Mouse (Mus musculus) 3134 (cell line): ENCODE measurements at regions not wholly inside any gene's neighbourhood (a gene's known extent, or its start where the extent isn't known, plus 50 kb on each side); places are given as distances from the start of the nearest gene placed in this dataset.

ENCODE experiments used
- DNase-seq: peaks from one replicate; pipeline ENCODE4 v3.0.0-alpha.2; 2011; ENCODE audit warnings: low spot score; ENCODE audit not compliant: insufficient read length; ENCODE audit errors: extremely low read depth

DNA sequence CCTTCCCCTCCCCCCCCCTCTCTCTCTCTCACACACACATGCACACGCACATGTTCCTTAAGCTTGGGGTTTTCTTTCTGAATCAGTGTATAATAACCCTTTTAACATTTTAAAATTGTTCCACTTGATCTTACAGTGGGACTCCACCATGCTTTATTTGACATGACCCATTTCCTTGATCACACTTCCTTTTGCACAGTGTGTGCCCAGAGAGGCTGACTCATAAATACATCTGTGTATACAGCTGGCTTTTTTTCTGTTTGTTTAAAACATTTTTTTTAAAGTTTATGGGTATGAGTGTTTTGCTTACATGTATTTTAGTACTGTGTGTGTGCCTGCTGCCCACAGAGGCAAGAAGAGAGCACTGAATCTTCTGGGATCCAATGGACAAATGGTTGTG, 202.7 kb upstream of the Meis1 start:
- peak; percentile 4 for DNase-seq

DNA sequence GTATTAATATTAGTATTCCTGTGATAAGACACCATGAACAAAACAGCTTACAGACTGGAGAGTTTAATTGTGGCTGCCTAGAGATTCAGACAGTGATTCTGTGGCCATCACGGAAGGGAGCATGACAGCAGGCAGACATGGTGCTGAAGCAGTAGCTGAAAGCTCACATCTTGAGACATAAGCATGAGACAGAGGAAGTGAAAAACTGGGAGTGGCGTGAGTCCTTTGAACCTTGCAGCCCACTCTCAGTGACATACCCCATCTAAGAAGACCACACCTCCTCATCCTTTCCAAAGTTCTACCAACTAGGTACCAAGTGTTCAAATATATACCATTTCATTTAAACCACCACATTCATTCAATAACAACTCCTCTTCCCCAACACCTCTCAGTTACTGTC, 208.0 kb upstream of the Meis1 start:
- DNase-seq, result no peak

DNA sequence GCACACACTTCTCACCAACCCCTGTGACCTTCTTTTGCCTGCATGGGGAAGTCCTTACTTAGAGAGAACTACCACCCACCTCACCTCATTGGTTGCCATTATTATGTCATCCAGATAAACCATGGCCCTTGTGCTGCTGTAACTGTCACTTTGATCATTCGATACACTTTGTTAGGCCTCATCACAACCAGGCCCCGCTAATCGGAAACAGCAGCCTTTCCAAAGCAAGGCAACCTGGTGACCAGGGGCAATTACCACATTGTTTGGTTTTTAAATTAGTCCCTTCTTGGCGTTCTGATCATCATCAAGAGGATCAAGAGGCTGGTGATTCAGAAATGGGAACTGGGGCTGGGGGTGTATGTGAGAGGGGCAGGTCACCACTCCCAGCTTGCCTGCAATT, 208.9 kb upstream of the Meis1 start:
- no peak for DNase-seq

DNA sequence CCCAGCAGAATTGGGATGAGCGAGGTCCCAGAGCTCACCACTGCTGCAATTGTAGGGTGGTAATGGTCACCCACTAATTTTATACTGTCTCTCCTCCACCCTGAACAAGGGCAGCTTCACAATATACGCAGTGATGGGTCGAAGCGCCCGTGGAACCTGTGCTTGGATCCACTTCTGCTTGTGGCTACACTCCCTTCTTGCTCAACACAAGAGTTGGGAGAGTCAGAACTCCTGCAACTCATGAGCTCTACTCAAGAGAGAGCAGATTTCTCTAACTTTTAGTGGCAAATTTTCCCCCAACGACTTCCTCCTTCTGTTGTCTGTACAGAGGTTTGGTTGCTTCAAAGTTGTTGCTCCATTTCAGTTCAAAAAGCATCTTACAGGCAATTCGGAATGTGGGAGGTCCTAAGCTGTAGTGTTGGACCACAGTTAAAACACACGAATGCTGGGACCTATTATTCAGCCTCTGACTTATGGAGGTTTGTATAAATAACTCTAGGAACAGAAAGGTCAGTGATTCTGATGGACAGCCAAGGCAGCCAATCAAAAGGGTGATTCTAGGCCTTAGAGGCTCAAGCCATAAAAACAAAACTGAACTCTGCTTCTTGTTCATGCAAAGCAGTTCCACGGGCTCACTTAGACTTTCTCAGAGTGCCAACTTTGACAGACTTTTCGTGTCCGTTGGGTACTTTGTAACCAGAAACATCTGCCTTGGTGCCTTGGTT, 227.8 kb upstream of the Meis1 start:
- DNase-seq, result no peak

DNA sequence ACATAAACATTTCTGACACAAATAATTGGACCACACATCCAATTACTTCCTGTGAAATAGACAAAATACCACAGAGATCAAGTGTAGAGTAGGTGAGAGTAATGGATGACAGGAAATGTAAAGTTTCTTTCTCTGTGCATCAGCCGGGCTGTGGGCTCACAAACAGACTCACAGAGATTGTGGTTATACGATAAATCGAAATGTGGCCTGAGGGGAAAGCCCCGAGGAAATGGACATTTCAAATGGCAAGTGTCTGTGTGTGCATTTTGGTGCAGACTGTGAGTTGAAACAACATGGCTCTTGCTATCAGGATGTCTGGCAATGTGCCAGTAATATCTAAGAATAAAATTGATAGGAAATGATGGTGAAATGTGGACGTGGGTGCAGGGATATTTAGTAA, 234.8 kb upstream of the Meis1 start:
- no peak for DNase-seq

DNA sequence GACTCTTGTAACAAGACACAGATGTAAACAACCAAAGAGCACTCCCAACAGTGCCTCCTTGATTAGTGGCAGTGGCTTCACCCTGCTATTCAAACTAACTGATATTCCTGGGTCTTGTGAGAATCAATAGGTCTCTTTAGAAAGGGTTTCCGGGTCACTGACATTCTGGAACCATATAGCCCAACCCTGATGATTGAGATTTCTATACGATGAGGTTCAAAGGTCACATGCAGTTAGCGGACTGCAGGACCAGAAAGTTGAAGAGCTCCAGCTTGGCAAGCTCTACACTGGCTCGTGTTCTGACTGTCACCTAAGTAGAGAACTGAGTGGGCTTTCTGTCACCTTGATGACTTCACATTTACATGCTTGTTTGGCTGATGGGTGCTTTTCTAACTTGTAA, 235.4 kb upstream of the Meis1 start:
- DNase-seq, result no peak

DNA sequence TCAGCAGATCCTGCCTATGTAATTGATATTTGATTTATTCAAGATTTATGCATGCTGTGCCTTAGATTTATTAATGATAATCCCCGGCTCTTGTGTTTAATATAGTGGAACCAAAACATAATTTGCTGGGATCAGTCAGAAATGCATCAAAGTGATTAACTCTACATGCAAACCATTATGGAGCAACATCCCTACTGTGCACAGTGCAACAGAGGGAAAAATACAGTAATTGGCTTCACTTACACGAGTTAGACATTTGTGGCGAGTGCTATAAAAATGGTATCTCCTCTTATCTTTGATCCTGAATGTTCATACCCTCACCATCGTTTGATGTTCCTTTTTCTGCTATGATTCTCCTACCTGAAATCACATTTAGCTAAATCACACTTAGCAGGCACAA, 238.8 kb upstream of the Meis1 start:
- no peak for DNase-seq

DNA sequence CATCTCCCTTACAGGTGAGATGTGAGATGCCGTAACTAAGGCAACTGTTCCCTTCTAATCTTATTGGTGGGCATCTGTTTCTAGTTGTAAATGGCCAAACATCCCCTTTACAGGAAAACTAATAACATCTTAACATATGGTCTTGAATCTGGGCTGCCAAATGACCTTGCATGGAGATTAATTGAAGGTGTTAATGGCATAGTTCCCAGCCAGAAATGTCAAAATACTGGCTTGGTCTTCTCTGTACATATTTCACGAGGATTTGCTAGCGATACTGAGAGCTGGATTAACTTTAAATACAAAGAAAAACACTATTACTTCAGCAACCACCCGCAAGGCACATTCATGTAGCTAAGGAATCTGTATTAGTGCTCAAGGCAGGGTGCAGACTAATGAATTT, 244.0 kb upstream of the Meis1 start:
- no peak for DNase-seq

DNA sequence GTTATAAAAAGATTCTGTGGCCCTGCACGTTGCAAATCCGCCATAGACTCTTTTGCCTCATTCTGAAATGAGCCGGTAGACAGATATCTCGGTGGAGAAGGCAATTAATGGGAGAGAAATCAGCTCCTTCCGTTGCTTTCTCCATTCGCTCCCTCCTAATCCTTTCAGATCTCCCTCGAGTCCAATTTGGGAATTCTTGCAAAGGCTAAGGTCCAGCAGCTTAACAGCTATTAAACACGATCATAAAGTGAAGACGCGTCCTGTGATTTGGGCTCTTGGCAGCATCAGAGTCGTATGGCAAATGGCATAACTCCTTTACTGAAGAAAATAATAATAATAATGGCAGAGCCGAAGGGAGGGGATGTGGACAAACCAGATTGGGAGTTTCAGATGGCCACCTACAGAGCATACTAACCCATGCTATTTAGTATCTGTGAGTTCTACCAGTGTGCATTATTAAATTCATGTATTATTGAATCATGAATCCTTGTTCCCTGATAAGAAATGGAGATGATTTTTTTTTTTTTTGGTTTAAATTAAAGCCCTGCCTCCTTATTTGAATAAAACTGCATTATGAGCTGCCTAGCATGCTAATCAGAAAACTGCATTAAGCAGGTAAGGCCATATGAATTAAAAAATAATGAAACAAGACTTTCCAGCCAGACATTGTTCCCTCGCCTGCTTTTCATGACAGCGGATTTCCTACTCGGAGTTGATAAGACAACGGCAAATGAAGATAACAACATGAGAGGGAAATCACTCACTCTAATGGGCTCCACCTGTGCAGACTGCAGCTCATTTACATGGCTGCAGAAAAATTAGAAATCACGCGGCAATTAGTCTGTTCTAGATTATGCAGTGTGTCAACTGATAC, 246.2 kb upstream of the Meis1 start:
- no peak for DNase-seq

DNA sequence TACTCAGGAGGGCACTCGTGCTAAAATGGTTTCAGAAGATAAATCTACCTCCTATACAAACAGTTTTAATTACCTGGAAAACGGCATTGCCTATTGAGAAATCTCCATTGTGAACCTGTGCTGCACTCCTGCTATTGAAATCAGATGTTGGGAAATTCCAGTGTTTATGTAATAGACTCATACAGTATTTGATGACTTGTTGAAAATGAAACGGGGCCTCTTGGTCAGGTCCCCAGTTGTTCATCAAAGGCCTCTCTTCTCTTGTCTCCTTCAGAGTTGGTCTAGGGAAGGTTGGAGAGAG, 246.8 kb upstream of the Meis1 start:
- DNase-seq, result no peak

DNA sequence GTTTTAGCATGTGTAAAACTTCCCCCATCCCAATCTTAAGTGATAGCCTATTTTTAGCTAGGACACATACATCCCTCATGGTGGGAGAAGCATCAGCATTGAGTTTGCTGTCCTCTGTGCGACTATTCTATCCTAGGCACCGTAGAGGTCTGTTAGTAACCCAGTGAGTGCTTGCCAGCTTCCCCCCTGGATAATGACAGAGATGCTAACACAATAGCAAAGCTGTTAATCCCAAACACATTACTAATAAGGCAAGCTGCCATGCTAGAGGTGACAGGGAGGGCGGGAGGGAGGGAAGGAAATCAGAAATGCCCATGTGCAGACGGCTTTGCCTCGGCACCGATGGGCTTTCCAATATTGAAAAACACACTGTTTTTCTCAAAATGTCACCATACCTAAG, 272.2 kb upstream of the Meis1 start:
- no peak for DNase-seq

DNA sequence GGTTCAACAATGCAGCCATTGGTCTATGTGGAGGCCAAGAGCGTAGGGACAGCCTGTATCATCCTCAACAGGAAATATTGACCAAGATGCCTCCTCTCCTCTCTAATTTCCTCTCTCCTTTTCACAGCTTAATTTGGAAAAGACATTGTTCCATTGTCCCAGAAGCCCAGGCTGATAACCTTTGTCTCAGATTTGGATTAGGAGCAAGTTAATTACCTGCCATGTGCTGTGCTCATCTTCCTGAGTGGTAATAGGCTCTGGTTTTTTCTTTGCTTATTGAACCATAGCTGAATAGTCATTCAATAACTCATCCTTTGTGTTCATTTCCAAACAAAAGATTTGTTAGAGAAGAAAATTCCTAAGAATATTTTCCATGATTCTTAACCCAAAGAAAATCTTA, 280.6 kb upstream of the Meis1 start:
- no peak for DNase-seq

DNA sequence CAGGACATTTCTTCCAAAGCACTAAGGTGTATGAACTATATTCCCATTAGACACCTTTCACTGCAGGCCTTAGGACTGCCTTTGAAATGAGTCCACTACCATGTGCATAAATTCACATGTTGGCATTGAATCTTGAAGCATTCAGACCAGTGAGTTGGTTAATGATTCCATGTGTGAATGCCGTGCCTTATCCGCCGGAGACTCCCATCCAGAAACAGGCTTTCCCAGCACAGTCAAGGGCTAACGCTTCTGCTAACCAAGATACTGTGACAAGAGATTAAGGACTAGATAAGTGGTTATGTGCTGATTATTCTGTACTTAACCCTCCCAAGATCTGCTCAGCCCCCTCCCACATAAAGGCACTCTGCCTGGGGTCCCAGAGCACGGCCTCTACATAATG, 287.9 kb upstream of the Meis1 start:
- no peak for DNase-seq

DNA sequence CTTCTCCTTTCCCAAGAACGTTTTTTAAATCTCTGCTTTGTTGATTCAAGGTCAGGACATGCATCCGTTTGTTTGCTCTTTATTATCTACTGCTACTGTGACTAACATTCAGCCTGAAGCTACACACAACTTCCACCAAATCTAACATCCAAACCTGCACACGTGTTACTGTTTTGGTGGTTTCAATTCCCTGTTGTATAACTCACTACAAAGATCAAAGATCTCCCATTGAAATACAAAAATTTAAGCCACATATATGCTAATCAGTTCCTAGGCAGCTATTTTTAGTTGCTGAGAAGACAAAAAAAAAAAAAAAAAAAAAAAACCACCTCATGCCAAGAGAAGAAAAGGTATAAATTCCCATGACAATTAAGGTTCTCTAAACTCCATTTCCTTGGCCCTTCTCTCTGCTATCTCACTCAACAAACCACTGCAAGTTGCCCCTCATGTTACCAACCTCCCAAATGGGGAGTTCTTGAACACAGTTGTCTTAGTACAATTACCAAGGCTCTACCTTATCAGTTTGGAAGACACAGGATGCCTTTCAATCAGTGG, 312.0 kb upstream of the Meis1 start:
- DNase-seq, result no peak

DNA sequence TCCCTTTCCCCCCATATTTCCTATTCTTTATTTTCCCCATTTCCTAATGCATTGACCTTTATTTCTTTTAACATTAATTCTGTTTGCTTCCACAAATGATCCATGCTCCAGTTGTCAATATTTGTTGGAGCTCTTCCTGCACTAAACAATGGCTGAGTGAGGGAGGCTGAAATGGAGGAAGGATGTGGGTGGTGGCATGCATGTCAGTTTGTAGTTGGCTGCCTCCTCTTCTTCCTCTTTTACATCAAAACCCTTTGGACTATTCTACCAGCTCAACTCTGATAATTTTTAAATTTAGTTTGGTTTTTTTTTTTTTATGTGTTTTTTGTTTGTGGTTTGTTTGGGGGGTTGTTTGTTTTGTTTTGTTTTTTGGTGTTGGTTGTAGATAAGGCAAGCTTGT, 313.5 kb upstream of the Meis1 start:
- no peak for DNase-seq

DNA sequence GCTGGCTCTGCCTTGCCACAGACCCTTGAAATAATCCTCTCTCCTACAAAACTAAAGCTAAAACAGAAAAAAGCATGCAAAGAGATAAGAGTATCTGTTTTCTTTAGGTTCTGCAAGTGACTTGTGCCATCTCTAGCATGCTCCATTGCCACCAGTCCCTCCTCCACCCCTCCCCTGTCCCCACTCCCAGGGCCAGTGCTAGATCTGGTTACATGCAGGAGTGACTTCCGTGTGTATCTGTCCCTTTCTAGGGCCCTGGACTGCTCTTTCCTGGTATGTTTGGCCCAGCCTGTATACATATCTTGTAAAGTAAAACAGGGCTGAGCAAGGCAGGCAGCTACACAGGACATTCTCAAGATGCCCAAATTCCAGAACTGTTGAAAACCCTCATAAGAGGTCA, 313.9 kb upstream of the Meis1 start:
- DNase-seq, result no peak

DNA sequence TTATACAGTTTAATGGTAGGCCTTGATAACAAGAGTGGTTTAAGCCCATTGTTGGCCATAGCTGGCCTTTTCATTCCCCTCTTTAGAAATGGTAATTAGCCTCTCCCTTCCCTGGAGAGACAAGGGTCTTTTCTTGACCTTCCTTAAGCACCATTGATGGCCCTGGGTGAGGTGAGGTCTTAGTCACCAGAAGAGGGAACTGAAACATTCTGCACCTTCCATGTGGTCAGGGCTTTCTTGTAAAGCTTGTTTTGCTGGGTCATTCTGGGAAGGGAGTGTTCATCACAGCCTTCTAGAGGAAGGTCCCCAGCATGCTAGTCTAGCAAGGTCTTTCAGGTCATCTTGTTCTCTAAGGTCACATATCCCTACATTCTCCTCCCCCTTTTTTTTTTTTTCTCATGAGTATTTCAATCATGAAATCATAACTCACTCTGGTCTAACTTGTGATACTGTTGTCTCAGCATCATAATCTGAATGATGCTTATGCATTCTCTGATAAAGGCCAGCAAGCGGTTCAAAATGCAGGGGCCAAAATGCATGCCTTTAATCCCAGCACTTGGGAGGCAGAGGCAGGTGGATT, 315.2 kb upstream of the Meis1 start:
- DNase-seq, result no peak

DNA sequence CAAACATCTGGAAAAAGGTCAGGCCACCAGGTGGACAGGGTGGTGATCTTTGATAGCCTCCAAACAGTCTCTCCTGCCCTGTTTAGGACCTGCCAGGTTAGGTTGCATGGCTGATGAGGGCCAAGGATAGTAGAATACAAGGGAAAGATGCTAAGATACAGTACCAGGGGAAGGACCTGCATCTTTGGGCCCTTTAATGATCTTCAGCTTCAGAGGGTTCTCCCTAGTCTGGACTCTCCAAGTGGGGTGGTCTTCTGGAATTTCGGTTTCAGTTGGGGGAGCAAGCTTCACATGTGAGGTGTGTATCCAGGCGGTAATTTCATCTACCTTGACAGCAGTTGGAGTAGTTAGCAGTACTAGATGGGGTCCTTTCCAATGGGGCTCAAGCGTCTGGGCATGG, 316.6 kb upstream of the Meis1 start:
- no peak for DNase-seq

DNA sequence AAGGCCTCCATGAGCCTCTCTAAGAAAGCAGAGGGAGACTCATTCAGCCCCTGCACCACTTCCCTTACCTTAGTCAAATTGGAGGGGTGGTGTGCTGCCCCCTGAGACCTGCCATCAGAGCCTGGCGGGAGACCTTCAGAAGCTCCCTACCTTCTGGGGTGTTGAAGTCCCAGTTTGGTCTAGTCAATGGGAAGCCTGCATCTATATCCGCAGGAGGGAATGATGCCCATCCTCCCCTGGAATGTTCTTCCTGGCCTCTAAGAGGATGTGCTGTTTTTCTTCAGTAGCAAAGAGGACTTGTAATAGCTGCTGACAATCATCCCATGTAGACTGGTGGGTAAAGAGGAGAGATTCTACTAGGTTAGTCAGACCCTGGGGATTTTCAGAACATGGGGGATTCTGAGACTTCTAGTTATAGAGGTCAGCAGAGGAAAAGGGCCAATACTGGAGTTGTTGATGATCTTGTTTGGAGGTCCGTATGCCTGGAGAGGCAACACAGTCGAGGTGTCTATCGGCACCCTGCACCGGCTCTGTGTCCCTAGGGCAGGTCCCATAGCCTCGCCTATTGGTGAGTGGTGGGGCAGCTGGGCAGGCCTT, 321.0 kb upstream of the Meis1 start:
- no peak for DNase-seq

DNA sequence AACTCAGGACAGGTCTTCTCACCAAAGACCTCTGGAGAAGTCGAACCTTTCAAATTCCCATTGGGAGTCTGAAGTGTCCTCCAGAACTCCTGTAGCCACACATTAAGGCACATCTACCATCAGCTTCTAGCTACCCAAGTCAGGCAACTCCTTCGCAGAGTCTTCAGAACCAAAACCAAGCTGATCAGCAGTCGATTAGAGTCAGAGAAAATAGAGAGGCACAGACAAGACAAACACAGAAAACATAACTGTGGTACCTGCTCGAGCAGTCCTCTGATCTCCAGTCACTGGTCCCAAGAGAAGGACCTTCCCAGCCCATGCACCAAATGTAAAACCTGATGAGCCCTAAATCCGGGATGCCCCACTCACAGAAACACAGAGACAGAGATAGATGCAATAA, 322.1 kb upstream of the Meis1 start:
- DNase-seq, result no peak

DNA sequence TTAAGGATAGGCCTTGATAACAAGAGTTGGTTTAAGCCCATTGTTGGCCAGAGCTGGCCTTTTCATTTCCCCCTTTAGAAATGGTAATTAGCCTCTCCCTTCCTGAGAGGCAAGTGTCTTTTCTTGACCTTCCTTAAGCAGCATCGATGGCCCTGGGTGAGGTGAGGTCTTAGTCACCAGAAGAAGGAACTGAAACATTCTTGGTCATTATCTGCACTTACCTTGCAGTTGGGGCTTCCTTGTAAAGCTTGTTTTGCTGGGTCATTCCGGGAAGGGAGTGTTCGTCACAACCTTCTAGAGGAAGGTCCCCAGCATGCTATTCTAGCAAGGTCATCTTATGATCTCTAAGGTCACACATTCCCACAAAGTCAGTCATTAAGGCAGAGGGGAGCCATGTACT, 322.6 kb upstream of the Meis1 start:
- DNase-seq, result no peak

DNA sequence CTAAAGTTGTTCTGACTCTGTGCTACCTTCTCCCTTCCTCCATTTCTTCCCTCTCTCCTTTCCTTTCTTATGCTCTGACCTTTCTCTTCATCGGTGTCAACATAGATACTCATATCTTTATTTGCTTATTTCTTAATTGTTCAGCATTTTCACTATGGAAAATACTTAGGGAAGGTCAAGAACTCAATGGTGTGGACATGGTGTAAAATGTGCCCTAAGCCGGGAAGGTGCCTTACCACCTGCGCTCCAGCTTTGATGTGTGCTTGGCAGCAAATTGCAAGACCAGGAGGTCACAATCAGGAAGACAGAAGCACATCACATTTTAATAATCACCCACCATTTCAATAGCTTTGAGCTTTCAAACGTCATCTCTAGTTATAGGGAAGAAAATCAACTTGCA, 324.0 kb upstream of the Meis1 start:
- DNase-seq, result no peak
